Comparison of ENCODE assay signal across 22 mouse cellular contexts in genomic region chr5:88588481-88588880, GRCm38 (mm10). TPM values are rescaled to one million over a fixed set of nuclear protein-coding genes. Genes with fewer than 3 reads are reported as not detected.
DNase-seq lines count a peak whose midpoint lies in the region; ATAC-seq lines count a peak whose summit lies in the region.
"Had no signal": no experiment of that assay in that cellular context is flagged by ENCODE, and none has a peak within 500 bp of the region (broad histone marks: within the 10 kb centered on the region; RNA-seq: fewer than 3 reads in every experiment).

No protein-coding gene starts in this region.

- peak overlapping the region; percentile 1; the same call in 1 of the 2 replicates for H3K4me2 ChIP-seq in hindbrain, embryonic 12.5 days (replicated peaks)
- H3K4me2 ChIP-seq in midbrain, embryonic 12.5 days (replicated peaks) = peak overlapping the region; percentile 25; the same call in 1 of the 2 replicates
- H3K4me2 ChIP-seq in midbrain, embryonic 11.5 days = no peak overlapping the region
- H3K4me2 ChIP-seq in midbrain, embryonic 14.5 days (ENCODE audit: low read length) = peak overlapping the region; percentile 40
- H3K4me2 ChIP-seq: embryonic facial prominence, embryonic 15.5 days; liver, embryonic 15.5 days; stomach, embryonic 15.5 days had no signal

- 55% methylated on average over 5 of the region's 5 CpGs for WGBS in hindbrain, embryonic 12.5 days
- 57% methylated on average over 5 of the region's 5 CpGs for WGBS in hindbrain, embryonic 10.5 days
- WGBS in midbrain, embryonic 12.5 days = 52% methylated on average over 5 of the region's 5 CpGs
- 59% methylated on average over 5 of the region's 5 CpGs for WGBS in midbrain, embryonic 11.5 days
- 52% methylated on average over 5 of the region's 5 CpGs for WGBS in midbrain, embryonic 14.5 days

- no peak for ATAC-seq in hindbrain, embryonic 12.5 days (ENCODE audit: low FRiP score)
- no peak for ATAC-seq in midbrain, embryonic 12.5 days (ENCODE audit: low FRiP score, low read depth)
- ATAC-seq in midbrain, embryonic 11.5 days (ENCODE audit: low FRiP score) = no peak
- ATAC-seq in midbrain, embryonic 14.5 days (ENCODE audit: low FRiP score, low TSS enrichment) = no peak

- H3K9me3 ChIP-seq in hindbrain, embryonic 12.5 days (replicated peaks) = no peaks in the 10 kb centered on the region
- H3K9me3 ChIP-seq in hindbrain, embryonic 10.5 days = no peaks in the 10 kb centered on the region
- no peaks in the 10 kb centered on the region for H3K9me3 ChIP-seq in midbrain, embryonic 12.5 days
- H3K9me3 ChIP-seq in midbrain, embryonic 11.5 days (ENCODE audit: control insufficient read depth, low read length) = no peaks in the 10 kb centered on the region
- H3K9me3 ChIP-seq in midbrain, embryonic 14.5 days (ENCODE audit: control insufficient read depth, low read length) = no peaks in the 10 kb centered on the region
- H3K9me3 ChIP-seq: embryonic facial prominence, embryonic 15.5 days; forebrain, embryonic 10.5 days; heart, embryonic 10.5 days; limb, embryonic 13.5 days; liver, embryonic 15.5 days; stomach, embryonic 15.5 days had no signal

- H3K27me3 ChIP-seq in hindbrain, embryonic 12.5 days = no peaks in the 10 kb centered on the region
- no peaks in the 10 kb centered on the region for H3K27me3 ChIP-seq in hindbrain, embryonic 10.5 days (ENCODE audit: insufficient read depth, poor library complexity, severe bottlenecking)
- H3K27me3 ChIP-seq in midbrain, embryonic 12.5 days = no peaks in the 10 kb centered on the region
- no peaks in the 10 kb centered on the region for H3K27me3 ChIP-seq in midbrain, embryonic 11.5 days (ENCODE audit: control insufficient read depth, insufficient read depth, low read length)
- no peaks in the 10 kb centered on the region for H3K27me3 ChIP-seq in midbrain, embryonic 14.5 days (ENCODE audit: control insufficient read depth, insufficient read depth, low read length)
- H3K27me3 ChIP-seq: embryonic facial prominence, embryonic 15.5 days; limb, embryonic 13.5 days; liver, embryonic 15.5 days; stomach, embryonic 15.5 days had no signal

- no peak for DNase-seq in hindbrain, embryonic 10.5 days (ENCODE audit: low spot score)
- DNase-seq in midbrain, embryonic 11.5 days (ENCODE audit: low spot score, missing footprints) = no peak
- DNase-seq in midbrain, embryonic 14.5 days = no peak
- DNase-seq in lung, postnatal 25 days (ENCODE audit: low spot score) = no peak
- no peak for DNase-seq in gastrocnemius, postnatal 25 days
- DNase-seq: adrenal gland, postnatal 25 days; B cell, adult 2 months; cerebellum, adult 11 months; cerebellum, postnatal 25 days; kidney, adult 11 months; kidney, postnatal 4 days; right cerebral cortex, postnatal 25 days; thymus, adult 18-20 months; thymus, postnatal 4 days had no signal

- peaks cover 47% of the 10 kb centered on the region for H3K4me1 ChIP-seq in hindbrain, embryonic 12.5 days
- peaks cover 45% of the 10 kb centered on the region for H3K4me1 ChIP-seq in hindbrain, embryonic 10.5 days (replicated peaks)
- H3K4me1 ChIP-seq in midbrain, embryonic 12.5 days = peaks cover 40% of the 10 kb centered on the region
- peaks cover 21% of the 10 kb centered on the region for H3K4me1 ChIP-seq in midbrain, embryonic 11.5 days (ENCODE audit: control insufficient read depth, insufficient read depth, low read length)
- peaks cover 42% of the 10 kb centered on the region for H3K4me1 ChIP-seq in midbrain, embryonic 14.5 days (ENCODE audit: control insufficient read depth, insufficient read depth, low read length)

- peaks cover 4% of the 10 kb centered on the region; the same call in 1 of the 2 replicates for H3K36me3 ChIP-seq in hindbrain, embryonic 12.5 days
- H3K36me3 ChIP-seq in hindbrain, embryonic 10.5 days = peaks cover 20% of the 10 kb centered on the region
- peaks cover 22% of the 10 kb centered on the region for H3K36me3 ChIP-seq in midbrain, embryonic 12.5 days
- no peaks in the 10 kb centered on the region for H3K36me3 ChIP-seq in midbrain, embryonic 11.5 days (ENCODE audit: control insufficient read depth, insufficient read depth, low read length)
- peaks cover 15% of the 10 kb centered on the region; the same call in 1 of the 2 replicates for H3K36me3 ChIP-seq in midbrain, embryonic 14.5 days (ENCODE audit: control insufficient read depth, insufficient read depth, low read length)
- H3K36me3 ChIP-seq: embryonic facial prominence, embryonic 15.5 days; heart, embryonic 10.5 days; limb, embryonic 13.5 days; liver, embryonic 15.5 days; stomach, embryonic 15.5 days had no signal

- no peak overlapping the region for H3K27ac ChIP-seq in hindbrain, embryonic 12.5 days
- no peak overlapping the region for H3K27ac ChIP-seq in hindbrain, embryonic 10.5 days
- H3K27ac ChIP-seq in midbrain, embryonic 12.5 days (replicated peaks) = no peak overlapping the region
- no peak overlapping the region for H3K27ac ChIP-seq in midbrain, embryonic 11.5 days (ENCODE audit: low read depth, low read length)
- H3K27ac ChIP-seq in midbrain, embryonic 14.5 days (replicated peaks; ENCODE audit: low read depth, low read length) = no peak overlapping the region
- H3K27ac ChIP-seq: embryonic facial prominence, embryonic 15.5 days; limb, embryonic 13.5 days; liver, embryonic 15.5 days; stomach, embryonic 15.5 days had no signal

- no peak overlapping the region for H3K4me3 ChIP-seq in hindbrain, embryonic 12.5 days
- no peak overlapping the region for H3K4me3 ChIP-seq in hindbrain, embryonic 10.5 days
- no peak overlapping the region for H3K4me3 ChIP-seq in midbrain, embryonic 12.5 days
- no peak overlapping the region for H3K4me3 ChIP-seq in midbrain, embryonic 11.5 days (ENCODE audit: low read depth, low read length)
- H3K4me3 ChIP-seq in midbrain, embryonic 14.5 days (replicated peaks; ENCODE audit: low read depth, low read length) = no peak overlapping the region
- H3K4me3 ChIP-seq: embryonic facial prominence, embryonic 15.5 days; forebrain, embryonic 10.5 days; limb, embryonic 13.5 days; liver, embryonic 15.5 days; stomach, embryonic 15.5 days had no signal

- no peak overlapping the region for H3K9ac ChIP-seq in hindbrain, embryonic 12.5 days
- no peak overlapping the region for H3K9ac ChIP-seq in midbrain, embryonic 12.5 days (replicated peaks)
- no peak overlapping the region for H3K9ac ChIP-seq in midbrain, embryonic 11.5 days (ENCODE audit: low read length)
- H3K9ac ChIP-seq in midbrain, embryonic 14.5 days (replicated peaks; ENCODE audit: low read length) = no peak overlapping the region; the same call in 1 of the 2 replicates
- H3K9ac ChIP-seq: embryonic facial prominence, embryonic 15.5 days; limb, embryonic 13.5 days; liver, embryonic 15.5 days; stomach, embryonic 15.5 days had no signal

RNA-seq across cellular contexts. Expression of gene Rufy3, which starts 23.6 kb away (rescaled TPM):
- polyA plus RNA-seq in hindbrain, embryonic 12.5 days (2016; fragmentation: Nextera tagmentation; extraction: Ambion mirVana) = 229 and 258 TPM in 2 replicates
- polyA plus RNA-seq in hindbrain, embryonic 10.5 days (2016; fragmentation: Nextera tagmentation; extraction: Ambion mirVana) = 50.6 and 103 TPM in 2 replicates
- polyA plus RNA-seq in midbrain, embryonic 12.5 days (2016; fragmentation: Nextera tagmentation; extraction: Ambion mirVana) = 210 and 235 TPM in 2 replicates
- polyA plus RNA-seq in midbrain, embryonic 11.5 days (2014; fragmentation: Nextera tagmentation; extraction: Ambion mirVana) = 121 and 149 TPM in 2 replicates
- 268 and 322 TPM in 2 replicates for polyA plus RNA-seq in midbrain, embryonic 14.5 days (2014; fragmentation: Nextera tagmentation; extraction: Ambion mirVana)
- total RNA-seq in gastrocnemius, postnatal 25 days (2021) = 1 to 10 TPM; 6.8 to 8.4 TPM

RNA-seq across cellular contexts. Expression of gene Utp3, which starts 34.2 kb away (rescaled TPM):
- polyA plus RNA-seq in hindbrain, embryonic 12.5 days (2016; fragmentation: Nextera tagmentation; extraction: Ambion mirVana) = 60.9 and 62.7 TPM in 2 replicates
- polyA plus RNA-seq in hindbrain, embryonic 10.5 days (2016; fragmentation: Nextera tagmentation; extraction: Ambion mirVana) = 48.2 and 73.7 TPM in 2 replicates
- polyA plus RNA-seq in midbrain, embryonic 12.5 days (2016; fragmentation: Nextera tagmentation; extraction: Ambion mirVana) = 58.2 and 59.1 TPM in 2 replicates
- polyA plus RNA-seq in midbrain, embryonic 11.5 days (2014; fragmentation: Nextera tagmentation; extraction: Ambion mirVana) = 68.4 and 73.0 TPM in 2 replicates
- 42.0 and 46.2 TPM in 2 replicates for polyA plus RNA-seq in midbrain, embryonic 14.5 days (2014; fragmentation: Nextera tagmentation; extraction: Ambion mirVana)
- 10 to 100 TPM; 21.7 to 22.5 TPM for total RNA-seq in gastrocnemius, postnatal 25 days (2021)
